Comparison of ENCODE assay signal across 7 mouse cellular contexts in genomic region chr13:23682947-23683754, GRCm38 (mm10). TPM values are rescaled to one million over a fixed set of nuclear protein-coding genes. Genes with fewer than 3 reads are reported as not detected.
A peak's percentile ranks its signal among the peaks of the same experiment; 100 is the strongest.
DNase-seq lines count a peak whose midpoint lies in the region; ATAC-seq and TF ChIP-seq lines count a peak whose summit lies in the region.
"Not testable (repeated sequence)": the region's sequence is repeated elsewhere in the genome, so short reads cannot be mapped to it uniquely, and the experiment has no call there.

No protein-coding gene starts in this region.

- DNase-seq in MEL (ENCODE audit: low read depth, low spot score): peak; percentile 86
- peak; percentile 11 to 31 for DNase-seq in cerebellum, postnatal 10 days
- peak; percentile 50 for DNase-seq in limb, embryonic 10.5 days (ENCODE audit: low spot score)
- DNase-seq in lung, postnatal 0 days (ENCODE audit: low spot score): peak; percentile 27

- peak; percentile 77 to 80; a peak in 3 of 4 replicates for TF ChIP-seq POLR2A in MEL (IDR thresholded peaks at IDR 0.05; ENCODE audit: control insufficient read depth in 1 of 2, insufficient read depth in 1 of 2, low read depth in 1 of 2, low read length in 2 of 2, poor library complexity in 1 of 2)

- TF ChIP-seq EP300 in MEL (IDR thresholded peaks at IDR 0.05; ENCODE audit: low read depth in 1 of 2, low read length in 2 of 2); lung, postnatal 0 days (IDR thresholded peaks at IDR 0.05): not testable (repeated sequence)

- not testable (repeated sequence) for H3K79me2 ChIP-seq in MEL (ENCODE audit: control insufficient read depth, insufficient read depth, low read length, poor library complexity)

- H3K4me2 ChIP-seq in forebrain, embryonic 13.5 days: peak overlapping the region; percentile 68
- H3K4me2 ChIP-seq in hindbrain, embryonic 12.5 days (replicated peaks): peak overlapping the region; percentile 74
- H3K4me2 ChIP-seq in lung, postnatal 0 days (replicated peaks; ENCODE audit: low read depth, low read length): peak overlapping the region; percentile 55
- H3K4me2 ChIP-seq in neural tube, embryonic 14.5 days (ENCODE audit: low read depth, low read length): peak overlapping the region; percentile 61

- peak overlapping the region; percentile 86 for H3K27ac ChIP-seq in MEL (ENCODE audit: control insufficient read depth, low read depth, low read length)
- H3K27ac ChIP-seq in forebrain, embryonic 13.5 days: peak overlapping the region; percentile 94
- peak overlapping the region; percentile 94 for H3K27ac ChIP-seq in hindbrain, embryonic 12.5 days
- peak overlapping the region; percentile 87 for H3K27ac ChIP-seq in limb, embryonic 10.5 days
- peak overlapping the region; percentile 89 for H3K27ac ChIP-seq in lung, postnatal 0 days (ENCODE audit: low read length)
- peak overlapping the region; percentile 78; the same call in 1 of the 2 replicates for H3K27ac ChIP-seq in neural tube, embryonic 14.5 days (ENCODE audit: low read depth, low read length)

- not testable (repeated sequence) for H3K27me3 ChIP-seq in MEL (ENCODE audit: control insufficient read depth in 1 of 2, insufficient read depth in 2 of 2, low read length in 2 of 2); forebrain, embryonic 13.5 days; hindbrain, embryonic 12.5 days; limb, embryonic 10.5 days (ENCODE audit: low read depth, poor library complexity, severe bottlenecking); lung, postnatal 0 days (replicated peaks; ENCODE audit: insufficient read depth, low read length); neural tube, embryonic 14.5 days (ENCODE audit: control insufficient read depth, insufficient read depth, low read length)

- ATAC-seq in forebrain, embryonic 13.5 days: 0 out of 2 replicates have a peak, but pooled peaks have one; percentile 1
- ATAC-seq in hindbrain, embryonic 12.5 days (ENCODE audit: low FRiP score): peak; percentile 53
- peak; percentile 57 for ATAC-seq in lung, postnatal 0 days
- peak; percentile 8 for ATAC-seq in neural tube, embryonic 14.5 days (ENCODE audit: low read depth)

- H3K4me3 ChIP-seq in MEL (ENCODE audit: control insufficient read depth in 1 of 2, insufficient read depth in 1 of 2, low read depth in 2 of 2, low read length in 2 of 2): peak overlapping the region; percentile 6 to 50
- peak overlapping the region; percentile 51 for H3K4me3 ChIP-seq in forebrain, embryonic 13.5 days
- peak overlapping the region; percentile 39 for H3K4me3 ChIP-seq in hindbrain, embryonic 12.5 days
- peak overlapping the region; percentile 50 for H3K4me3 ChIP-seq in limb, embryonic 10.5 days
- peak overlapping the region; percentile 42 for H3K4me3 ChIP-seq in lung, postnatal 0 days (ENCODE audit: low read depth, low read length)
- H3K4me3 ChIP-seq in neural tube, embryonic 14.5 days (ENCODE audit: low read depth, low read length): peak overlapping the region; percentile 51

- peaks cover 0 to 19% of the 10 kb centered on the region in 2 experiments; a peak in 2 of 4 replicates for H3K36me3 ChIP-seq in MEL (ENCODE audit: control insufficient read depth in 1 of 2, insufficient read depth in 2 of 2, low read length in 2 of 2)
- H3K36me3 ChIP-seq in forebrain, embryonic 13.5 days (ENCODE audit: poor library complexity, severe bottlenecking); hindbrain, embryonic 12.5 days; limb, embryonic 10.5 days; lung, postnatal 0 days (ENCODE audit: insufficient read depth, low read length); neural tube, embryonic 14.5 days (ENCODE audit: control insufficient read depth, insufficient read depth, low read length): not testable (repeated sequence)

- not testable (repeated sequence) for TF ChIP-seq RAD21 in MEL (IDR thresholded peaks at IDR 0.05; ENCODE audit: low read depth, low read length)

- not testable (repeated sequence) for TF ChIP-seq CTCF in MEL (IDR thresholded peaks at IDR 0.05 in 2 of 3, conservative IDR thresholded peaks at IDR 0.05 in 1 of 3; ENCODE audit: control insufficient read depth in 1 of 3, insufficient read depth in 1 of 3, low read depth in 2 of 3, low read length in 3 of 3, poor library complexity in 1 of 3, severe bottlenecking in 1 of 3); lung, postnatal 0 days (IDR thresholded peaks at IDR 0.05)

- not testable (repeated sequence) for H3K9me3 ChIP-seq in MEL (replicated peaks; ENCODE audit: insufficient read depth, low read length); forebrain, embryonic 13.5 days (replicated peaks); hindbrain, embryonic 12.5 days (replicated peaks); limb, embryonic 10.5 days (replicated peaks); lung, postnatal 0 days (ENCODE audit: low read length); neural tube, embryonic 14.5 days (ENCODE audit: control insufficient read depth, low read length)

- peaks cover 0 to 14% of the 10 kb centered on the region in 2 experiments; a peak in 2 of 4 replicates for H3K4me1 ChIP-seq in MEL (ENCODE audit: control insufficient read depth in 1 of 2, insufficient read depth in 2 of 2, low read length in 2 of 2)
- peaks cover 22% of the 10 kb centered on the region for H3K4me1 ChIP-seq in forebrain, embryonic 13.5 days
- H3K4me1 ChIP-seq in hindbrain, embryonic 12.5 days: peaks cover 17% of the 10 kb centered on the region
- peaks cover 20% of the 10 kb centered on the region for H3K4me1 ChIP-seq in limb, embryonic 10.5 days
- not testable (repeated sequence) for H3K4me1 ChIP-seq in lung, postnatal 0 days (ENCODE audit: insufficient read depth, low read depth, low read length)
- peaks cover 14% of the 10 kb centered on the region; the same call in 1 of the 2 replicates for H3K4me1 ChIP-seq in neural tube, embryonic 14.5 days (ENCODE audit: control insufficient read depth, insufficient read depth, low read length)

- 7% methylated on average over 16 of the region's 30 CpGs for WGBS in forebrain, embryonic 13.5 days
- 11% methylated on average over 16 of the region's 30 CpGs for WGBS in hindbrain, embryonic 12.5 days
- WGBS in limb, embryonic 10.5 days: 11% methylated on average over 17 of the region's 30 CpGs
- 10% methylated on average over 12 of the region's 30 CpGs for WGBS in lung, postnatal 0 days
- WGBS in neural tube, embryonic 14.5 days: 11% methylated on average over 14 of the region's 30 CpGs

- H3K9ac ChIP-seq in MEL (ENCODE audit: control insufficient read depth, low read depth, low read length, poor library complexity, severe bottlenecking): peak overlapping the region; percentile 75
- peak overlapping the region; percentile 68 for H3K9ac ChIP-seq in forebrain, embryonic 13.5 days
- H3K9ac ChIP-seq in hindbrain, embryonic 12.5 days: peak overlapping the region; percentile 59
- H3K9ac ChIP-seq in lung, postnatal 0 days (replicated peaks; ENCODE audit: low read depth): peak overlapping the region; percentile 48
- H3K9ac ChIP-seq in neural tube, embryonic 14.5 days (replicated peaks; ENCODE audit: low read depth, low read length): peak overlapping the region; percentile 25; the same call in 1 of the 2 replicates

RNA-seq across cellular contexts. Expression of gene Hist1h2ac, which starts 0.6 kb away (rescaled TPM):
- 123 and 153 TPM in 2 replicates for total RNA-seq in MEL (2012; rRNA removed)
- under 1 TPM in 1 of 2 experiments, not detected in 1; 0.15 TPM for polyA plus RNA-seq in MEL (2012; ENCODE audit: insufficient read depth in 1 of 2, insufficient read length in 2 of 2, low read depth in 1 of 2, low replicate concordance in 2 of 2, missing spikeins in 1 of 2)
- polyA plus RNA-seq in forebrain, embryonic 13.5 days (2015; fragmentation: Nextera tagmentation; extraction: Ambion mirVana): 1.0 and 1.3 TPM in 2 replicates
- polyA plus RNA-seq in hindbrain, embryonic 12.5 days (2016; fragmentation: Nextera tagmentation; extraction: Ambion mirVana): 0.72 and 0.93 TPM in 2 replicates
- 0.60 and 0.98 TPM in 2 replicates for polyA plus RNA-seq in limb, embryonic 10.5 days (2016; fragmentation: Nextera tagmentation; extraction: Ambion mirVana)
- polyA plus RNA-seq in lung, postnatal 0 days (2015; fragmentation: Nextera tagmentation; extraction: Ambion mirVana): 0.32 and 0.54 TPM in 2 replicates
- polyA plus RNA-seq in neural tube, embryonic 14.5 days (2014; fragmentation: Nextera tagmentation; extraction: Ambion mirVana): 0.17 and 0.41 TPM in 2 replicates

RNA-seq across cellular contexts. Expression of gene Hist1h2bc, which starts 0.8 kb away (rescaled TPM):
- total RNA-seq in MEL (2012; rRNA removed): 694 and 982 TPM in 2 replicates
- 1 to 10 TPM in 1 of 2 experiments, not detected in 1; 3.1 TPM for polyA plus RNA-seq in MEL (2012; ENCODE audit: insufficient read depth in 1 of 2, insufficient read length in 2 of 2, low read depth in 1 of 2, low replicate concordance in 2 of 2, missing spikeins in 1 of 2)
- polyA plus RNA-seq in forebrain, embryonic 13.5 days (2015; fragmentation: Nextera tagmentation; extraction: Ambion mirVana): 34.1 and 41.4 TPM in 2 replicates
- 25.1 and 26.1 TPM in 2 replicates for polyA plus RNA-seq in hindbrain, embryonic 12.5 days (2016; fragmentation: Nextera tagmentation; extraction: Ambion mirVana)
- 16.9 and 17.0 TPM in 2 replicates for polyA plus RNA-seq in limb, embryonic 10.5 days (2016; fragmentation: Nextera tagmentation; extraction: Ambion mirVana)
- 67.5 and 69.5 TPM in 2 replicates for polyA plus RNA-seq in lung, postnatal 0 days (2015; fragmentation: Nextera tagmentation; extraction: Ambion mirVana)
- 11.6 and 20.8 TPM in 2 replicates for polyA plus RNA-seq in neural tube, embryonic 14.5 days (2014; fragmentation: Nextera tagmentation; extraction: Ambion mirVana)

RNA-seq across cellular contexts. Expression of gene Hist1h1t, which starts 12.5 kb away (rescaled TPM):
- total RNA-seq in MEL (2012; rRNA removed): 2.7 and 6.3 TPM in 2 replicates
- not detected for polyA plus RNA-seq in MEL (2012; ENCODE audit: insufficient read depth in 1 of 2, insufficient read length in 2 of 2, low read depth in 1 of 2, low replicate concordance in 2 of 2, missing spikeins in 1 of 2)
- polyA plus RNA-seq in forebrain, embryonic 13.5 days (2015; fragmentation: Nextera tagmentation; extraction: Ambion mirVana): not detected in 2 replicates
- polyA plus RNA-seq in hindbrain, embryonic 12.5 days (2016; fragmentation: Nextera tagmentation; extraction: Ambion mirVana): not detected in 2 replicates
- polyA plus RNA-seq in limb, embryonic 10.5 days (2016; fragmentation: Nextera tagmentation; extraction: Ambion mirVana): 0.26 TPM in 1 of 2 replicates, not detected in the other
- polyA plus RNA-seq in lung, postnatal 0 days (2015; fragmentation: Nextera tagmentation; extraction: Ambion mirVana): 0.13 TPM in 1 of 2 replicates, not detected in the other
- not detected in 2 replicates for polyA plus RNA-seq in neural tube, embryonic 14.5 days (2014; fragmentation: Nextera tagmentation; extraction: Ambion mirVana)

RNA-seq across cellular contexts. Expression of gene Hist1h4c, which starts 15.1 kb away (rescaled TPM):
- 1,967 and 2,008 TPM in 2 replicates for total RNA-seq in MEL (2012; rRNA removed)
- polyA plus RNA-seq in MEL (2012; ENCODE audit: insufficient read depth in 1 of 2, insufficient read length in 2 of 2, low read depth in 1 of 2, low replicate concordance in 2 of 2, missing spikeins in 1 of 2): 1 to 10 TPM in 1 of 2 experiments, not detected in 1; 4.1 TPM
- polyA plus RNA-seq in forebrain, embryonic 13.5 days (2015; fragmentation: Nextera tagmentation; extraction: Ambion mirVana): 6.5 and 7.9 TPM in 2 replicates
- polyA plus RNA-seq in hindbrain, embryonic 12.5 days (2016; fragmentation: Nextera tagmentation; extraction: Ambion mirVana): 3.6 and 4.2 TPM in 2 replicates
- 6.4 and 6.5 TPM in 2 replicates for polyA plus RNA-seq in limb, embryonic 10.5 days (2016; fragmentation: Nextera tagmentation; extraction: Ambion mirVana)
- 3.7 and 3.9 TPM in 2 replicates for polyA plus RNA-seq in lung, postnatal 0 days (2015; fragmentation: Nextera tagmentation; extraction: Ambion mirVana)
- polyA plus RNA-seq in neural tube, embryonic 14.5 days (2014; fragmentation: Nextera tagmentation; extraction: Ambion mirVana): 2.1 and 3.5 TPM in 2 replicates

RNA-seq across cellular contexts. Expression of gene Hfe, which starts 27.5 kb away (rescaled TPM):
- not detected in 2 replicates for total RNA-seq in MEL (2012; rRNA removed)
- not detected for polyA plus RNA-seq in MEL (2012; ENCODE audit: insufficient read depth in 1 of 2, insufficient read length in 2 of 2, low read depth in 1 of 2, low replicate concordance in 2 of 2, missing spikeins in 1 of 2)
- 2.2 and 2.8 TPM in 2 replicates for polyA plus RNA-seq in forebrain, embryonic 13.5 days (2015; fragmentation: Nextera tagmentation; extraction: Ambion mirVana)
- 4.9 and 5.2 TPM in 2 replicates for polyA plus RNA-seq in hindbrain, embryonic 12.5 days (2016; fragmentation: Nextera tagmentation; extraction: Ambion mirVana)
- polyA plus RNA-seq in limb, embryonic 10.5 days (2016; fragmentation: Nextera tagmentation; extraction: Ambion mirVana): 1.6 and 2.0 TPM in 2 replicates
- polyA plus RNA-seq in lung, postnatal 0 days (2015; fragmentation: Nextera tagmentation; extraction: Ambion mirVana): 25.3 and 26.3 TPM in 2 replicates
- 2.4 and 4.7 TPM in 2 replicates for polyA plus RNA-seq in neural tube, embryonic 14.5 days (2014; fragmentation: Nextera tagmentation; extraction: Ambion mirVana)

Comparison
In these comparisons a context has a peak if more than half of its experiments do, and no peak if none do; other contexts are left out.
1. Peak in every context shown above with its lines: DNase-seq, ATAC-seq, H3K4me3 ChIP-seq and H3K27ac ChIP-seq.
2. DNase-seq: peak in every context shown above with its lines; median percentile 86 in MEL; 50 in limb, embryonic 10.5 days; 27 in lung, postnatal 0 days; 21 in cerebellum, postnatal 10 days.
3. H3K9ac ChIP-seq: peak in every context shown above with its lines; median percentile 75 in MEL; 68 in forebrain, embryonic 13.5 days; 59 in hindbrain, embryonic 12.5 days; 48 in lung, postnatal 0 days; 25 in neural tube, embryonic 14.5 days.
4. ATAC-seq: peak in every context shown above with its lines; median percentile 57 in lung, postnatal 0 days; 53 in hindbrain, embryonic 12.5 days; 8 in neural tube, embryonic 14.5 days; 1 in forebrain, embryonic 13.5 days.